Mouse (Mus musculus) embryo, embryonic 11 days (tissue): ENCODE measurements around the gene Ccr3.
"Not testable (repeated sequence)": the region's sequence is repeated elsewhere in the genome, so short reads cannot be mapped to it uniquely, and the experiment has no call there.

Experiments used
- DNase-seq: peaks from one replicate; pipeline ENCODE4 v3.0.0-alpha.2; 2015

Gene Ccr3

DNA sequence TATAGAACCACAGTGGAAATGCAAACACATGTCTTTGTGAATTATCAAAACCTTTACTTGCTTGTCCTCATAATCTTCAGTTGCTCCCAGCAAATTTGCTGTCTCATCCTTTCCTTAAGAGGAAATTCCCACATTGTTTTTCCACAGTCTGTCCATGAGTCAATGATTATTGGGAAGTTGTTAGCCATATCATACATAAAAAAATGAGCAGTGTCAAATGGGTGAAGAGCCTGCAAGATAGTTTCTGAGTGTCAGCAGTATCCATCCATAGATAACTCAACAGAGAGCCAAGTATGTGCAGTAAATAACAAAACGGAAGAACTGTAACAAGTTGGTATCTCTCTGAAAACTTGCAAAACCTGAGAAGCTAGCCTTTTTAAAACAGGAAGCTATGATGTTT lies at the start of gene Ccr3:
TSS of gene Ccr3 (plus strand) at position 301 of the 400 bp plus-strand sequence.
- no peak for DNase-seq

DNA sequence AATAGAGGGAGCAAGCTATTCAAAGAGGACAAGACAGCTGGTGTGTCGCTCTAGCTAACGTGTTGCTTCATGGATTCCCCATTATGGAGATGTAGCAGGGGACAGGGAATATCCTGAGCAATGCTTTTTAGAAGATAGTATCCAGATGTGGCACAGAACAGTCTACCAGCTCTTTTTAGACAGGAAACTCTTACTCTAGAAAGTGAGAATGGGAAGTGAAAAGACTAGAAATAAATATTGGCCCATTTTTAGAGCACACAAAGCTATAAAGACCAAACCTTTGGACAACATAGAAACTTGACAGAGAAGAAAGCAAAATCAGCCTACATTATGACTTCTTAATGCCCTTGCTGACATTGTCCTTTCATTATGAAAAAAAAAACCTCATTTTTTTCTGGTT lies 46.1 kb upstream of the Ccr3 start:
- no peak for DNase-seq

DNA sequence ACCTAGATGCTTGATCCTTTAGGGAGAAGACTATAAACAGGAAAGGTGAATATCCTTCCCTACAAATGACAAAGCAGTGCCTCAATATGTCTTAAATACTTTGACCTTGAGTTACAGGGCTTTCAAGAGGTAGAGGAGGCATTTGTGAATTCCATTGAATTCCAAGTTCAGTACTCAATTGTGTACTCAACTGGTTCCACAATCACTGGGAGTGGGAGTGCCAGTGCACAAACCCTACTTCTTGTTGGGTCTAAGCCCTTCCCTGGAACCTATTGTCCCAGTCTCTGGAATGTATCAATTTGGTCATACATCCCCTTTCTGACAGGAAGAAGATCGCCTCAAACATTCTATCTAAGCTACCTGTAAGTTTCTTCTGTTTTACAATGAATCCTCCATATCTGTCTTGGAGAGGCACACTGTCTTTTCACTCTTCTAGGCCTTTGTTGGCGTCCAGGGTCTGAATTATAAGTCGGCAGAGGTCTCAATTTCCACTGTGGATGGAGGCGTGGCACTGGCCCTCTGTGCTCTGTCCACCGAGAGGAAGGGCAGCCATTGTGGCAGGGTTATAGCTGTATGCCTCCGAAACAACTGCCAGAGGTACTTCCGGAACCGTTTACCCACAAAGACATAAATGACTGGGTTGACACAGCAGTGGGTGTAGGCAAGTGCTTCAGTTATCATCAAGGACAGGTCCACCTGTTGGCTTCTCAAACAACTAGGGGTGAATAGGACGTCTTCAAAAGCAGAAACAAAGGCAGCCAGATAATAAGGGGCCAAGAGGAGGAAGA lies 44.7 kb upstream of the Ccr3 start:
- DNase-seq = no peak

- no peak for DNase-seq
Observed at GRCm38 (mm10) chr9:123978308-123978707, 43.5 kb upstream of the Ccr3 start, which contains the start of gene Ccr1l1. Ccr1l1 (minus strand) TSS chr9:123978408.

DNA sequence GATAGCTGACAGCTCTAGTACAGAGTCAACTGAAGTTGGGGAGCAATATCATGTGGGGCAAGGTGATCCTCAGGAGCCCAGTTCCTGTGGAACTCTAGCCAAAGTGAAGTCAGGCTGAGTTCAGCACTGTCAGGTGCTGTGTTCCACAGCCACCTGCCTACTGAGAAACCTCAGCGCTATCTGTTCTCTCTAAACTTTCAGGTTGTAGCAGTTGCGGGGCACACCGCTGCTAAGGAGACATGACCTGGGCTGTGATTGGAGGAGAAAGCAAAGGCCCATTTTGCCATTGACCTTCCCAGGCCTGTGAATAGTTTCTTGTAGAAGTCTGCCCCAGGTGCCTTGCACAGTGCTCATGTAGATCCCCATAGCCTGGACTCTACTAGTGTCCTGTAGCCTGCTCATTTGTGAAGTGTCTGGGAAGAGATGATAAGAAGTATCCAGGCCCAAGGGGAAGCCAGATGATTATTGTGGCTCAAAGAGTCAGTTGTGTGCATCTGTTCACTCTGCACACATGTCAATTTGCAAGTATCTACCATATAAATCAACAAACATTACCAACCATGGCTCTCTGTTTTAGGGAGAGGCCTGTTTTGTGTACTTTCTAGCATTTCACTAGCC lies 40.8 kb upstream of the Ccr3 start:
- not testable (repeated sequence) for DNase-seq

- DNase-seq = no peak
Observed at GRCm38 (mm10) chr9:123981909-123982308, 39.9 kb upstream of the Ccr3 start.

DNA sequence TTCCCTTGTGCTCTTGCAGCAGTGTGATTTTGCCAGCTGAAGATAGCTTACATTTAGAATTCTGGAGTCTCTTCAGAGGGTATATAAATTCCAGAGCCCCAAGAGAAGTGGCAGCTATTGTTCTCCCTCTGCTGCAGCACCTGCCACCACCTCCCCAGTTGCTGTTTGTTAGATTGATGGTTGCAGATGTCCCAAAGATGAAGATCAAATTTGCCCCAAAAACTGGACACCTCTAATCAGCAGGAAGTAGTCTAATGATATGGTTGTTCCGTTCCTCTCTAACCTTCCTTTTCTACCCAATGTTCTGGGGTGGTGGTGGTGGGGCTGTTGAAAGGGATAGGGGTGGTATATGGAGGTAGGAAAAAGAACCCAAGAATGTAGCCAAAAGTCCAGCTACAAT lies 39.1 kb upstream of the Ccr3 start:
- no peak for DNase-seq

DNA sequence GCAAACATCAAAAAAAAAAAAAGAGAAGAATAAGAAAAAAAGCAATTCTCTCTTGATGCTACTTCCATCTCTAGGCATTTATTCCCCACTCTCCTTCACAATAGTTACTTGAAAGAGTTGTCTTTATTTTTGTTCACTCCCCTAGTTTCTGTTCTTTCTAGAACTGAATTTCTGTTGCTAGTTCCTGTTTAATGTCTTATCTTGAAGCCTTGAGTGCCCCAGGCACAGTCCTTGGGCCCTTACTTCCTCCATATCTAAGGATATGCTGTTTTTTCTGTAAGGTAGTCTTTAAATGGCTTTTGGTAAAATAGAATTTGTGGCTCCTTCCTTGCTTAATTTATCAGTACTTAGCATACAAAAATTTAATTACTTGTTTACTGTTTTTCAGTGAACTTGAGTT lies 36.8 kb upstream of the Ccr3 start:
- no peak for DNase-seq

- peak; percentile 3 for DNase-seq
Observed at GRCm38 (mm10) chr9:123986217-123986616, 35.6 kb upstream of the Ccr3 start.

GRCm38 (mm10) chr9:123989671-123990070 lies 32.1 kb upstream of the Ccr3 start:
- DNase-seq = no peak

DNA sequence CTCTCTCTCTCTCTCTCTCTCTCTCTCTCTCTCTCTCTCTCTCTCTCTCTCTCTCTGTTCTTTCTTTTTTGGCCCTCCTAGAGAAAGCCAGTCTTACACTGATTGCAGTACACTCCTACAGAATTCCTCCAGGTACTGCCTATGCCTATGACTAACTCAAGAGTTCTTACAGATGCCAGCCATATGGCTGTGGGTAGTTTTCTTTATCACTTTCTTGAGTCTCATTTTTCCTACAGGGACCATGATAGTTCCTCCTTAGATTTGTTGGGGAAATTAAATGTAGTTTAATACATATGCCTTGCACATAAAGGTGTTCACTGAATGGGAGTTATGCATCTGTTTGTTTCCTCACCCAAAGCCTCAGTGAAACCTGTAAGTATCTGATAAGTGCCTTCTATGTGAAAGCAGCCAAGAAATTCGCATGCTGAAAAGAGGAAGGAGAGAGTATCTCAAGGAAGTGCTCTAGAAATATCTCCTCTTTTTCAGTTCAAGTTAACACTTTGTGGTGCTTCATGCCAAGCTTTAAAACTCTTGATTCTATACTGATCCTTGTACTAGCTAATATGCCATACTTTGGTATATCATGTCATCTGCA lies 30.4 kb upstream of the Ccr3 start:
- no peak for DNase-seq

- no peak for DNase-seq
Observed at GRCm38 (mm10) chr9:123997719-123998118, 24.1 kb upstream of the Ccr3 start.

- DNase-seq = no peak
Observed at GRCm38 (mm10) chr9:123999784-124000183, 22.0 kb upstream of the Ccr3 start.

GRCm38 (mm10) chr9:124012691-124013090 lies 9.1 kb upstream of the Ccr3 start:
- no peak for DNase-seq

- DNase-seq = no peak
Observed at GRCm38 (mm10) chr9:124013270-124013669, 8.5 kb upstream of the Ccr3 start.

DNA sequence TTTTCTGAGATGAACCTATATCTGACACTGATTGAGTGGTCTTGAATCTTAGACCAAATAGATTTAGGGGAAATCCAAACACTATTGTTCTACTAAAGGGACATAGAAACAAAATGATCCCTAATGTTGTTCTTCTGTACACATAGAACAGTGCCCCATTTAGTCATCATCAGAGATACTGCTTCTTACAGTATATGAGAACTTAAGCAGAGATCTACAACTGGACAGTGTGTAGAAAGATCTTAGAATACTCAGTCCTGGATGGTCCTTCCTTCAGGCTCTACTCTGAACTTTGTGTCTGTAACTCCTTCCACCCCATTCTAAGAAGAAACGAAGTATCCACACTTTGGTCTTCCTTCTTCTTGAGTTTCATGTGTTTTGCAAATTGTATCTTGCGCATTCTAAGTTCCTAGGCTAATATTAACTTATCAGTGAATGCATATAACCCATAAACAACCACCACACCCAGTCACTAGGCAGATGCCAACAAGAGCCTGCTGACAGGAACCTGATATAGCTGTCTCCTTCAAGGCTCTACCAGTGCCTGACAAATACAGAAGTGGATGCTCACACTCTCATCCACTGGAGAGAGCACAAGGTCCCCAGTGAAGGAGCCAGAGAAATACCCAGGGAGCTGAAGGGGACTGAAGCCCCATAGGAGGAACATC lies 6.7 kb upstream of the Ccr3 start:
- DNase-seq = no peak

GRCm38 (mm10) chr9:124016048-124016447 lies 5.7 kb upstream of the Ccr3 start:
- DNase-seq = no peak

DNA sequence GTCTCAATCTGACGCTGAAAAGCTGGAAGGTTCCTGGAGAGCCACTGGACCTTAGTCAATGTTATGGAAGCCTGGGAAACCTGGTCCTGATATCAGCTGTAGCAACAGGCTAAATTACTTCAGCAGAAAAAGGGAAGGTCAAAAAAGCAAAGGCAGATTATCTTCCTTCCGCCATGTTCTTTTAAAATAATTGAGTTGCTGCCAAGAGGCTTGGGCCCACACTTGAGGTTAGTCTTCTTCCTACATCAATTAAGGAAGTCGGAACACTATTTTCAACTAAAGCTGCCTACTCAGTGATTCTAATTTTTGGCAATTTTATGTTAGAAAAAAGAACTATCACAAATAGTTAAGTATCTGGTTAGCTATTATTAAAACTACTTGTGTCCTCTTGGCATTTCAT lies 1.9 kb upstream of the Ccr3 start:
- DNase-seq = no peak

DNA sequence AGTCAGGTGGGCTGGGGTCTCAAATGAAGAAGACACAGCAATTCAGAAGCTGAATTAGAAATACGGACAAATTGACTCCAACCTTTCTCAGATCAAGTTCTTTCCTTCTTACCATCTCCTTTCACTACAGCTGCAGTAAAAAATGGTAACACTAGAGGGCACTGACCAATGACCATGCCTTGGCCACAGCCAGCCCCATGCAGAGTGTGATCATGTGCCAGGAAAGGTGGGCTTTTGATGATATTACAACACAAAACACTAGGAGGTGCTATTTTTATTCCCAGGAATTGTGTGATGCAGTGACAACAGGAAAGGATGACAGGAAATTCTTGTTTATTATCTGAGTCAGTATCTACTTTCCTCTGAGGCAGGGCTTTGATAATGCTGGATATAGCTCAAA lies 11.6 kb downstream of the Ccr3 start:
- DNase-seq = peak; percentile 52

DNA sequence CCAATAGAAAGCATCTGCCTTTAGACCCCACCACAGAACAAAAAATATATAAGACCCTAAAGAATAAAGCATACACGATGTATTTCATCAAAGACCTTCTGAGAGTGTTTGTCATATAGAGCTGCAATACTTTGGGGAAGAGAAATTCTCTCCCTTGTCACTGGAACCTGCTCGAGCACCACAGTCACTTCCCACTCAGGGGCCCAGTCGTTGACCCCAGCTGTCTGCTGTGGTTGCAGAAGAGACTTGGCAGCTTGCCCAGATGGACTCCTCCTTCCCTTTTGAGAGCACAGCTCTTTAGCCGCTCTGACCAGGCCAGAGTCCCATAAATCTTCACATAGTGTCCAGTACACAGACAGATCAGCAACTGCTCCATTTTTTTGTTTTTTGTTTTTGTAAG lies 15.9 kb downstream of the Ccr3 start:
- peak; percentile 52 for DNase-seq

DNA sequence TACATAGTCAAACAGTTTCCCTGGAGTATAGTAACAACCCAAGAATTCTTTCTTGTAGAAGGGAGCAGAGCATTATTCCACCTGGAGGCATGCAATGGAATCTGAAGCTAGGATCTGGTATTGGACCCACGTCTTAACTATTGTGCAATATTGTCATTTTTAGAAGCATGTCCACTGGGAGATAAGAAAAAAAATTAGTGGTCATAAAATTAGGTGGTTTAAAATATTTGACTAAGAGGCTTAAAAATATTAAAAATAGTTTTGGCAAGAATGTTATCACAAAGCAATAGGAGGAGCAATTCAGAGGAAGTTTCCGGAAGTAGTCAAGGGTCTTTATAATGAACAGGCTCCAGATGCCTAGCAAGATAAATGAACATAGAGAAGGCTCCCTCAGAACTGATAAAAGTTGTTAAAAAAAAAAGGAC lies 16.4 kb downstream of the Ccr3 start:
- DNase-seq = no peak

DNA sequence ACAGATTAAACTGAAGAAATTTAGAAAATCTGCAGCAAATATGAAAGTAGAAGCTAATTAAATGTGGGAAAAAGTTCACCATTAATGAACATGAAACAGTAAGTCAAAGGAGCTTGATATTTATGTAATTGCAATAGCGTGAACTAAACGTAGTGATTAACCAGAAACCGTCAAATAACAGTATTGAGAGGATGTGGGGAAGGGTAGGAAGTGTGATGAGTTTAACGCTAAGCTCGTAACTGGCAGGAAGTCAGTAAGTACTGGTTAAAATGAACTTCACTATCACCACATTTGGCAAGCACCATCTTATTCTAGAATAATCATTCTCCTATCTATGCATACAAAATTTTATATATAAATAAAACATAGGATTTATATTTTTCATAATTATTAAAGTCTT lies 17.2 kb downstream of the Ccr3 start:
- DNase-seq = no peak

DNA sequence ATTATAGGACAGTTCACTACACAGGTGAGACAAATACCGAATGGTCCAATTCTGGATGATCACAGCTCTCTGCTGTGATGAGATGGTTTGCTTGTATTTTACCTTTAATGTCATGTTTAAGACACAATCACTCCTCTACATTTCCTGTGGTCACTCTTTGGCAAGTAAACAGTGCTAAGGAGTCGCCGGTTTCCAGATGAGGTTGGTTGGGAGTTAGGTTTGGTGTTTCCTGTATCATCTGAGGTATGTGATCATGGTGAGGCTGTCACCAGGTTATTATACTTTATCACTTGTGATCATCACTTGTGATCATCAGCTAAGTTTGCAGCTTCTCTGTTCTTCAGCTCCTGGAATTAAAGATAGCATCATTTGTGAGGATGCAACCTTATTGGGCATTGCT lies 19.2 kb downstream of the Ccr3 start:
- no peak for DNase-seq

DNA sequence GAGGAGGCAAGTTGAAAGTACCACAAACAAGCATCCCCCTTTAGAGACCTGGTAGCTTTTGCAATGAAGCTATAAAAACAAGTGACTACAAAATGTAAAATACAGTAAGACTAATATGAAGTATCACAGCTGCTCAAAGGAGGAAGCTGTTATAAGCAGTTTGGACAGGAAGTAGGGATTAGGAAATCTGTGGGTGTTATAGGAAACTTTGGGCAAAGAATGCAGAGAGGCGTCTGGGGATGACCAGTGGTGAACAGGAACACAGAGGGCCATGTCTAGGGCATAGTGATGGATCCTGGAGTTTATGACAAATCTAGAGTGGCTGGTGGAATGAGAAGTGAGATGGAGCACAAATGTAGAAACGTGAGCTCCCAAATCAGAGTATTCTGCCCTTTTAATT lies 31.8 kb downstream of the Ccr3 start:
- DNase-seq = no peak
